Mouse (Mus musculus) cortical plate, adult 2 months (tissue): ENCODE results near the gene Itk.

Source experiments
- CTCF ChIP-seq: fragments of 200-500 bp; IDR thresholded peaks from 2 replicates; pipeline ENCODE4 v1.5.1; 2011; ENCODE audit warnings: mild to moderate bottlenecking, control low read depth, low read length; ENCODE audit not compliant: insufficient read depth; ENCODE audit errors: extremely low read depth
- POLR2A ChIP-seq: fragments of 200-500 bp; IDR thresholded peaks from 2 replicates; pipeline ENCODE4 v1.6.1; 2011; ENCODE audit warnings: mild to moderate bottlenecking, low read length, control low read depth; ENCODE audit not compliant: insufficient read depth; ENCODE audit errors: extremely low read depth

DNA sequence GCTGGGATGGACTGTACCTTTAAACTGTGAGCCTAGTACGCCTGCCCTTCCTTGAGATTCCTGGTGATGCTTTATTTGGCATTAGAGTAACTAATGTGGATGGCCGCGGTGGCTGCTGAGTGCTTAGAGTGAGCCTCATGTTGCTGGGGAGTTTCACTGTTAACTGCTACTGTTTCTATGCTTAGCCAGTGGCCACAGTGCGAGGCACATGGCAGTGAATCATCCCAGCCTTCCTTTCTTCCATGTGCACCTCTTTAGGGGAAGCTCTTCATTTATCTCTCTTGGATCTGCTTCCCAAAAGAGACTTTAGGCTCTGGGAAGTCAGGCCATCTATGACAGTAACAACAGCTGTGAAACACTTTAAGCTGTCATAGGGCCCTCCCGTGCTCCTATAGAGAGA, 106.7 kb downstream of the Itk start:
- TF ChIP-seq CTCF (no peak), POLR2A (no peak)
